Mouse (Mus musculus): ENCODE results near the gene Bloc1s5. TPM values are rescaled to one million over a fixed set of nuclear protein-coding genes. Genes with fewer than 3 reads are reported as not detected.
A peak's percentile ranks its signal among the peaks of the same experiment; 100 is the strongest.
"Not testable (repeated sequence)": the region's sequence is repeated elsewhere in the genome, so short reads cannot be mapped to it uniquely, and the experiment has no call there.

The Bloc1s5 gene
- polyA plus RNA-seq, 1 experiment from 2014 or later = 17.6 TPM

DNA sequence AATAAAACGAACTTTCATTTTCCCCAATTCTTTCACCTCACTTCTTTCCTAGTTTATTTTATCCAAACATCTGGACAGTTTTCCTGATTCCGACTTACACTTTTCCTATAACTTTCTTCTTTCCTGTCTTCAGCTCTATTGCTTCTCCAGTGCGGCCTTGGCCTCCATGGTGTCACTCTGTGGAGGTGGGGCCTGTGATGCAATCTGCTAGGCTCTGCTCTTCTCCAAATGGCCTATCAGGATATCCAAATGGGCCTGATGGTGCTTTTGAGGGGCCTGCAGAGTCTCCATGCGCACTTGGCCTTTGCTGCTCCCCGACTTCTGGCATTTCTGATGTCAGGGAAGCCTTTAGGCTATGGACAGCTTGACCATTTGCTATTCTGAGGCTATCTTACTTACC lies 11.6 kb downstream of the Bloc1s5 start:
- Histone ChIP-seq H3K36me3 (ENCODE audit: insufficient read depth) (peaks cover 4% of the 10 kb centered on the region; the same call in 1 of the 2 replicates), H3K4me3 (ENCODE audit: low read depth, low read length) (no peak overlapping the region), H3K9ac (no peak overlapping the region), H3K27ac (ENCODE audit: low read depth) (no peak overlapping the region), H3K4me2 (no peak overlapping the region), H3K9me3 (ENCODE audit: low read depth, low read length) (no peaks in the 10 kb centered on the region), H3K27me3 (ENCODE audit: insufficient read depth, low read length) (no peaks in the 10 kb centered on the region), H3K4me1 (ENCODE audit: insufficient read depth) (no peaks in the 10 kb centered on the region)
- no peak for DNase-seq
- WGBS = 86% methylated on average over 5 of the region's 5 CpGs
- no peak for ATAC-seq (ENCODE audit: insufficient read depth)
- TF ChIP-seq CTCF (IDR thresholded peaks at IDR 0.05; ENCODE audit: low read depth) = no peak

DNA sequence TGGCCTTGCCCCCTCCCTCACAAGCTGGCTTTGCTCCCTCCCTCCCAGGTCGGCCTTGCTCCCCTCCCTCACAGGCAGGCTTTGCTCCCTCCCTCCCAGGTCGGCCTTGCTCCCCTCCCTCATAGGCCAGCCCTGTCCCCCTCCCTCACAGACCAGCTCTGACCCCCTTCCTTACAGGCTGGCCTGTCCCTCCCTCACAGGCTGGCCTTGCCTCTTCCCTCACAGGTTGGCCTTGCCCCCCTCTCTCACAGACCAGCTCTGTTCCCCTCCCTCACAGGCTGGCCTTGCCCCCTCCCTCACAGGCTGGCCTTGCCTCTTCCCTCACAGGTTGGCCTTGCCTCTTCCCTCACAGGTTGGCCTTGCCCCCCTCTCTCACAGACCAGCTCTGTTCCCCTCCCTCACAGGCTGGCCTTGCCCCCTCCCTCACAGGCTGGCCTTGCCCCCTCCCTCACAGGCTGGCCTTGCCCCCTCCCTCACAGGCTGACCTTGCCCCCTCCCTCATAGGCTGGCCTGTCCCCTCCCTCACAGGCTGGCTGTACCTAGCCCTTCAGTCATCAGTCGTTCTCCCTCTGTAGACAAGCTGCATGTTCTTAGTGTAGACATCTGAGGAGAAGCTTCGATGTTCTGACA lies 16.8 kb downstream of the Bloc1s5 start:
- H3K9me3 ChIP-seq (ENCODE audit: low read depth, low read length); H3K9ac ChIP-seq; H3K4me1 ChIP-seq (ENCODE audit: insufficient read depth); H3K27ac ChIP-seq (ENCODE audit: low read depth); H3K27me3 ChIP-seq (ENCODE audit: insufficient read depth, low read length); H3K4me3 ChIP-seq (ENCODE audit: low read depth, low read length); DNase-seq; H3K4me2 ChIP-seq; H3K36me3 ChIP-seq (ENCODE audit: insufficient read depth): not testable (repeated sequence)
- 0 out of 2 replicates have a peak, but pooled peaks have one; percentile 14 for ATAC-seq (ENCODE audit: insufficient read depth)
- 56% methylated on average over 4 of the region's 4 CpGs for WGBS

DNA sequence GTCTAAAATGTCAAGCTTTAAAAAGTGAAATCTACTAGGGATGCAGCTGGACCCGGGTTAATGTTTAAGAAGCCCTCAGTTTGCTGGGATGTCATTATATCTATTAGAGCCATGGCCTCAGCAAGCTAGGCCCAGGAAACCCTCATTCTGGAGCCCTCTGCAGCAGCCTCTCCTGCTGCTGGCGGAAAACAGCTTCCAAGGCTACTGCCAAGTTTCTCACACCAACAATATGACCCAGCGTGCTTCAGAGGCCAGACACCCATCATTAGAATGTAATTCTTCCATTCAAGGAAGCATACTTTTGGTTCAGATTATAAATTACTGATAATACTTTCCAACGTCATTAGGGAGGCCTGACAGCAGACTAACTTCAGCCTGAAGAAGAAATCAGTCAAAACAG lies 18.0 kb downstream of the Bloc1s5 start:
- H3K4me1 ChIP-seq (ENCODE audit: insufficient read depth) = no peaks in the 10 kb centered on the region
- H3K9me3 ChIP-seq (ENCODE audit: low read depth, low read length) = no peaks in the 10 kb centered on the region
- no peak overlapping the region for H3K9ac ChIP-seq
- 56% methylated on average over 4 of the region's 4 CpGs for WGBS
- no peak overlapping the region for H3K4me2 ChIP-seq
- no peak for ATAC-seq (ENCODE audit: insufficient read depth)
- no peak overlapping the region for H3K27ac ChIP-seq (ENCODE audit: low read depth)
- no peak for TF ChIP-seq CTCF (IDR thresholded peaks at IDR 0.05; ENCODE audit: low read depth)
- peak; percentile 60 for DNase-seq
- H3K36me3 ChIP-seq (ENCODE audit: insufficient read depth) = peaks cover 9% of the 10 kb centered on the region
- H3K27me3 ChIP-seq (ENCODE audit: insufficient read depth, low read length) = no peaks in the 10 kb centered on the region
- H3K4me3 ChIP-seq (ENCODE audit: low read depth, low read length) = no peak overlapping the region

DNA sequence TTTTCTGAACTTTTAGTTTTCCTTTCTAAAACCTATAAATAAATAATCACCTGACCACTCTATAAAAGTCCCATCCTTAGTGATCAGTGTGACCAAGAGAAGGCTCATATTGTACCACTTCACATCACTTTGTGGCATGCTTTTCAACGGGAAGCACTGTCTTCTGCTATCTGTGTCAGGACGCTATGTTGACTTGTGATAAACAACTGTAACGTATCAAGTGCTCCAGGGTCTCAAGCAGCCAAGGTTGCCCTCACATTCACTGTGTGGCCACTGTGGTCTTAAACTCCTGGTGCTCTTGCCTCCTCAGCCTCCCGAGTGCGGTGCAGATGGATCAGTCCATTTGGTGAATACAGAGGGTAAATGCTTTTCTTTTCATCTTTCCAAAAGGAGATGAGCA lies 19.3 kb downstream of the Bloc1s5 start:
- DNase-seq = no peak
- no peak overlapping the region for H3K9ac ChIP-seq
- WGBS = 65% methylated on average over 5 of the region's 5 CpGs
- H3K36me3 ChIP-seq (ENCODE audit: insufficient read depth) = peaks cover 9% of the 10 kb centered on the region
- no peaks in the 10 kb centered on the region for H3K27me3 ChIP-seq (ENCODE audit: insufficient read depth, low read length)
- H3K4me3 ChIP-seq (ENCODE audit: low read depth, low read length) = no peak overlapping the region
- no peaks in the 10 kb centered on the region for H3K4me1 ChIP-seq (ENCODE audit: insufficient read depth)
- no peak for TF ChIP-seq CTCF (IDR thresholded peaks at IDR 0.05; ENCODE audit: low read depth)
- ATAC-seq (ENCODE audit: insufficient read depth) = no peak
- H3K9me3 ChIP-seq (ENCODE audit: low read depth, low read length) = no peaks in the 10 kb centered on the region
- H3K27ac ChIP-seq (ENCODE audit: low read depth) = no peak overlapping the region
- no peak overlapping the region for H3K4me2 ChIP-seq

DNA sequence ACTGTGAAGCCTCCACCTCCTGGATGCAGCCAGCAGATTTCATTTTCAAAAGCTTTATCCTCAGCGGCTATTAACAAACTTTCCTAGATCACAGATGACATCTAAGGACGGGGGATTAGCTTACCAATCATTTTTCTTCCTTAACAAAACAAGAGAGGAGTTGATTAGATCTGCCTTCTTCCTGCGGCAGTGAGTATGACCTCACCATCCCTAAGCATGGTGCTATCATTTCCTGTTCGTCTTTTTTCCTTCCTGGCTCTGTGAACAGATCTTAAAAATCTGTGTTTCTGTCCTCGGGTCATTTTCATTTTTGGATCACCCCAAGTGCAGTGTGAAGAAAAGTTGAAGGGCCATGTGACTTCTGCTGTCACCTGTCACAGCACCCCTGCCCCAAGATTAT lies 20.6 kb downstream of the Bloc1s5 start:
- H3K36me3 ChIP-seq (ENCODE audit: insufficient read depth) = peaks cover 9% of the 10 kb centered on the region
- DNase-seq (no peak), ATAC-seq (ENCODE audit: insufficient read depth) (no peak)

DNA sequence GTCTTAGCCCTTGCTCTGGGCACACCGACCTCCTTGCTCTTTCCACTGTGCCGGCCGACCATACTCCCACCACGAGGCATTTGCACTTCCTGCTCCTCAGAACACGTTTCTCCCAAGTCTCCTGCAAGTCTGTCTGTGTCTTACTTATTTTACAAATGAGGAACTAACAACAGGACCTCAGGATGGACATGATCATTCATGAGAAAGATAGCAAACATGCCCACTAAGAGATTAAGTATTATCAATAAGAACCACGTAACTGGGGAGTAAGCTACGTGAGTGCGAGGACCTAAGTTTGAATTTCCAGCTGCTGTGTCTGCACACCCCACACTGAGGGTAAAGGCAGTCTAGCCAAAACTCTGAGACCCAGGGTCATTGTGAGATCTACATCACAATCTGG lies 21.3 kb downstream of the Bloc1s5 start:
- Histone ChIP-seq H3K36me3 (ENCODE audit: insufficient read depth) (peaks cover 9% of the 10 kb centered on the region), H3K4me3 (ENCODE audit: low read depth, low read length) (no peak overlapping the region), H3K27me3 (ENCODE audit: insufficient read depth, low read length) (no peaks in the 10 kb centered on the region), H3K4me1 (ENCODE audit: insufficient read depth) (no peaks in the 10 kb centered on the region), H3K27ac (ENCODE audit: low read depth) (no peak overlapping the region), H3K4me2 (no peak overlapping the region), H3K9me3 (ENCODE audit: low read depth, low read length) (no peaks in the 10 kb centered on the region), H3K9ac (no peak overlapping the region)
- ATAC-seq (ENCODE audit: insufficient read depth) = no peak
- no peak for DNase-seq
- WGBS = 76% methylated on average over 8 of the region's 8 CpGs
- TF ChIP-seq CTCF (IDR thresholded peaks at IDR 0.05; ENCODE audit: low read depth) = no peak

More for the DNA sequence above, 20.6 kb downstream of the Bloc1s5 start:
- 34% methylated on average over 5 of the region's 5 CpGs for WGBS
- Histone ChIP-seq H3K4me1 (ENCODE audit: insufficient read depth) (no peaks in the 10 kb centered on the region), H3K4me3 (ENCODE audit: low read depth, low read length) (no peak overlapping the region), H3K27me3 (ENCODE audit: insufficient read depth, low read length) (no peaks in the 10 kb centered on the region), H3K9ac (no peak overlapping the region), H3K4me2 (no peak overlapping the region), H3K27ac (ENCODE audit: low read depth) (0 out of 2 replicates have a peak overlapping the region, but pooled peaks have one; percentile 24), H3K9me3 (ENCODE audit: low read depth, low read length) (no peaks in the 10 kb centered on the region)
- TF ChIP-seq CTCF (IDR thresholded peaks at IDR 0.05; ENCODE audit: low read depth) = no peak

DNA sequence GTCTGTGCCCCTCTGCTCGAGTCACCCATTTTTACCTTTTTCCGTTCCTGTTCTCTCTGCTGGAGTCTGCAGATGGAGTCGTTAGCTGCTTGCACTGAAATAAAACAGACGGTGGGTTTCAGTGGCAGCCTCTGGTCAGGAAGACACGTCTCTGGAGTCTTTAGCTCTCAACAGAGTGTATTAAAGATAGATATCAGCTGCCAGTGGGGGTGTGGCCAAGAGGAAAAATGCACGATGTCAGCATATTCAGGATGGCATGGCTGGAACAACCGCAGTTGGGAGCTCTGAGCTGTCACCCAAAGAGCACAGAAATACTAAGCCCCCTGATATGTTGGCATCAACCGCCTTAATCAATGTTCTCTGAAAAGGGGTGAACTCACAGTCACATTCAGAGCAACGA lies 22.3 kb downstream of the Bloc1s5 start:
- peaks cover 9% of the 10 kb centered on the region for H3K36me3 ChIP-seq (ENCODE audit: insufficient read depth)
- DNase-seq (peak; percentile 46), ATAC-seq (ENCODE audit: insufficient read depth) (no peak)
- WGBS = 71% methylated on average over 9 of the region's 9 CpGs
- no peak overlapping the region for H3K27ac ChIP-seq (ENCODE audit: low read depth)
- H3K9ac ChIP-seq = no peak overlapping the region
- H3K4me1 ChIP-seq (ENCODE audit: insufficient read depth) = no peaks in the 10 kb centered on the region
- no peaks in the 10 kb centered on the region for H3K27me3 ChIP-seq (ENCODE audit: insufficient read depth, low read length)
- no peak overlapping the region for H3K4me3 ChIP-seq (ENCODE audit: low read depth, low read length)
- H3K9me3 ChIP-seq (ENCODE audit: low read depth, low read length) = no peaks in the 10 kb centered on the region
- TF ChIP-seq CTCF (IDR thresholded peaks at IDR 0.05; ENCODE audit: low read depth) = no peak
- no peak overlapping the region for H3K4me2 ChIP-seq
